Mouse (Mus musculus): Measurements from ENCODE around the gene Noc3l.

DNA sequence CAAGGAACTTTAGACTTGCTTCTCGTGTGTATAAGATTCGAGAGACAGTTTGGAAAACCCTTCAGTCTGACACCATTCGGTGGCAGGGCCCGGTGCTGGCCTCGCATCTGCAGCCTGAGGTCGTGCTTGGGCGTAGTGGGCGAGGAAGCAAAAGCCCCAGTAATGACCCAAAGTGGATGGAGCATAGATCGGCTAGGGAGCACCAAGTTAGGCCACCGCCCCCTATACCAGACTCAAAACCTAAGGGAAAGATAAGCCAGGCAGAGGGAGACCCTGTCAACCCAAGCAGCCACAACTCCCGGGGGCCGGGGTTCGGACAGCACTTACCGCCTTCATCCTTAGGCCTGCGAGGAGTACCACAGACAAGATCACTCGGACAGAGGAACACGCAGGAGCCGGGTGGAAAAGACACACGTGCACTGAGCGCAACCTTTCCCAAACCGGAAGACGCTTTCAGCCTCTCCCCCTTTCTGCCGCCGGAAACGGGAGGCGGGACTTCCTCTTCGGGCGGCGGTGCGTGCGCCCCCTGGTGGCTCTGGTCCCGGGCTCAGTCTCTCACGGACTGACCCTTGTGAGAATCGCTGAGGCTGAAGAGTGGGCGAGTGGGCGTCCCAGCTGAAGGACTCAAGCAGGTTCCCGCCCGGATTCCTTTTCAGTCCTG lies at the start of gene Noc3l:
- TF ChIP-seq CTCF (IDR thresholded peaks at IDR 0.05; ENCODE audit: low read depth, low read length): peak; percentile 77
- TF ChIP-seq POLR2AphosphoS5 (IDR thresholded peaks at IDR 0.05; ENCODE audit: insufficient replicate concordance, low read depth, low read length): no peak

Measured in G1E (cell line).